Mouse (Mus musculus): ENCODE data around the gene Tspan15.

The Tspan15 gene

GRCm38 (mm10) chr10:62182471-62183014 lies 48.5 kb downstream of the Tspan15 start:
- ChIA-PET POLR2A (interaction anchor here (0.7 to 1.6 kb wide), 10 partner anchors 9 to 966 kb away, joined by 3 to 5 read pairs (median 3); no protein-coding TSS in a partner anchor), CTCF (interaction anchor here (0.5 to 4.0 kb wide), 80 partner anchors 8 to 503 kb away, joined by 3 to 84 read pairs (median 4); partner anchors contain the start of genes Neurog3 (in 2 of the 4), Sar1a (in 1 of the 4) and Tacr2 (in 1 of the 4))

GRCm38 (mm10) chr10:62181701-62182100 lies 49.4 kb downstream of the Tspan15 start:
- CTCF ChIA-PET: interaction anchor here (0.5 to 4.0 kb wide), 34 partner anchors 9 to 440 kb away, joined by 3 to 84 read pairs (median 6); partner anchors contain the start of gene Neurog3 (in 2 of the 4)
- POLR2A ChIA-PET: interaction anchor here in 2 of 4 experiments (0.6 to 1.6 kb wide), 4 partner anchors 23 to 50 kb away, joined by 3 to 5 read pairs (median 3); no protein-coding TSS in a partner anchor

GRCm38 (mm10) chr10:62179944-62180343 lies 51.1 kb downstream of the Tspan15 start:
- ChIA-PET CTCF (interaction anchor here in 2 of 4 experiments (0.6 to 3.7 kb wide), 5 partner anchors 44 to 81 kb away, joined by 3 to 37 read pairs (median 4); no protein-coding TSS in a partner anchor), POLR2A (interaction anchor here in 2 of 4 experiments (1.0 to 2.1 kb wide), 5 partner anchors 44 to 270 kb away, joined by 3 to 6 read pairs (median 4); partner anchors contain the start of genes Neurog3 (in 1 of the 2) and Supv3l1 (in 1 of the 2))

- CTCF ChIA-PET: interaction anchor here (0.6 to 2.7 kb wide), 4 partner anchors 7 to 91 kb away, joined by 3 to 16 read pairs (median 8); no protein-coding TSS in a partner anchor
- POLR2A ChIA-PET: interaction anchor here in 3 of 4 experiments (0.6 to 1.8 kb wide), 7 partner anchors 24 to 64 kb away, joined by 3 to 7 read pairs (median 5); no protein-coding TSS in a partner anchor
Measured at GRCm38 (mm10) chr10:62174533-62175313, 56.3 kb downstream of the Tspan15 start.

GRCm38 (mm10) chr10:62173941-62174448 lies 57.1 kb downstream of the Tspan15 start:
- POLR2A ChIA-PET: interaction anchor here in 3 of 4 experiments (0.5 to 1.8 kb wide), 10 partner anchors 9 to 308 kb away, joined by 3 to 7 read pairs (median 4); partner anchors contain the start of gene Neurog3 (in 2 of the 3)
- CTCF ChIA-PET: interaction anchor here (0.6 to 2.7 kb wide), 8 partner anchors 8 to 87 kb away, joined by 3 to 16 read pairs (median 3); no protein-coding TSS in a partner anchor

- ChIA-PET CTCF (interaction anchor here in 3 of 4 experiments (0.6 to 2.7 kb wide), 15 partner anchors 9 to 498 kb away, joined by 3 to 16 read pairs (median 3); partner anchors contain the start of gene Neurog3 (in 1 of the 3)), POLR2A (interaction anchor here in 2 of 4 experiments (0.9 to 1.8 kb wide), 13 partner anchors 10 to 88 kb away, joined by 3 to 6 read pairs (median 3); partner anchors contain the start of gene Neurog3 (in 1 of the 2))
Measured at GRCm38 (mm10) chr10:62172841-62173553, 58.1 kb downstream of the Tspan15 start.

GRCm38 (mm10) chr10:62162410-62162809 lies 68.6 kb downstream of the Tspan15 start:
- ChIA-PET CTCF (interaction anchor here in 2 of 4 experiments (0.7 to 1.7 kb wide), 3 partner anchors 19 to 140 kb away, joined by 3 to 6 read pairs (median 4); no protein-coding TSS in a partner anchor), POLR2A (interaction anchor here in 3 of 4 experiments (0.6 to 1.6 kb wide), 5 partner anchors 10 to 31 kb away, joined by 3 to 4 read pairs (median 3); partner anchors contain the start of gene Neurog3 (in 1 of the 3))

- ChIA-PET POLR2A (interaction anchor here in 3 of 4 experiments (0.6 to 5.1 kb wide), 8 partner anchors 9 to 327 kb away, joined by 3 to 23 read pairs (median 4); no protein-coding TSS in a partner anchor), CTCF (interaction anchor here in 3 of 4 experiments (0.6 to 1.9 kb wide), 5 partner anchors 8 to 213 kb away, joined by 3 to 7 read pairs (median 4); no protein-coding TSS in a partner anchor)
Measured at GRCm38 (mm10) chr10:62149929-62150328, 81.1 kb downstream of the Tspan15 start.

- POLR2A ChIA-PET: interaction anchor here in 3 of 4 experiments (0.8 to 5.1 kb wide), 6 partner anchors 9 to 339 kb away, joined by 3 to 23 read pairs (median 3); partner anchors contain the start of gene Vps26a (in 1 of the 3)
- CTCF ChIA-PET: interaction anchor here in 2 of 4 experiments (0.5 to 2.2 kb wide), 3 partner anchors 13 to 42 kb away, joined by 3 to 9 read pairs (median 4); no protein-coding TSS in a partner anchor
Measured at GRCm38 (mm10) chr10:62147466-62148248, 83.4 kb downstream of the Tspan15 start.

- ChIA-PET CTCF (interaction anchor here in 1 of 4 experiments (2.2 kb wide), 1 partner anchor 11 kb away, joined by 9 read pairs; no protein-coding TSS in a partner anchor), POLR2A (interaction anchor here in 3 of 4 experiments (0.7 to 1.0 kb wide), 3 partner anchors 9 to 1316 kb away, joined by 3 to 4 read pairs (median 3); no protein-coding TSS in a partner anchor)
Measured at GRCm38 (mm10) chr10:62145957-62146356, 85.1 kb downstream of the Tspan15 start.

- POLR2A ChIA-PET: interaction anchor here in 2 of 4 experiments (0.9 to 1.7 kb wide), 3 partner anchors 11 to 15 kb away, joined by 3 to 5 read pairs (median 3); partner anchors contain the start of gene Neurog3 (in 1 of the 2)
- CTCF ChIA-PET: interaction anchor here in 1 of 4 experiments (0.8 kb wide), 1 partner anchor 382 kb away, joined by 4 read pairs; no protein-coding TSS in a partner anchor
Measured at GRCm38 (mm10) chr10:62143820-62144219, 87.2 kb downstream of the Tspan15 start, which contains the start of gene Fam241b. Gene Fam241b, minus strand, starts transcription at chr10:62143920.

- ChIA-PET CTCF (interaction anchor here in 3 of 4 experiments (0.5 to 3.6 kb wide), 11 partner anchors 9 to 393 kb away, joined by 3 to 20 read pairs (median 5); no protein-coding TSS in a partner anchor), POLR2A (interaction anchor here in 3 of 4 experiments (0.7 to 2.8 kb wide), 8 partner anchors 9 to 355 kb away, joined by 3 to 7 read pairs (median 3); no protein-coding TSS in a partner anchor)
Measured at GRCm38 (mm10) chr10:62138040-62138439, 93.0 kb downstream of the Tspan15 start.

GRCm38 (mm10) chr10:62137150-62137549 lies 93.9 kb downstream of the Tspan15 start:
- POLR2A ChIA-PET: interaction anchor here in 3 of 4 experiments (0.6 to 2.8 kb wide), 21 partner anchors 8 to 1041 kb away, joined by 3 to 23 read pairs (median 3); no protein-coding TSS in a partner anchor
- CTCF ChIA-PET: interaction anchor here (0.6 to 3.6 kb wide), 18 partner anchors 8 to 614 kb away, joined by 3 to 20 read pairs (median 5); no protein-coding TSS in a partner anchor

GRCm38 (mm10) chr10:62135696-62136470 lies 95.2 kb downstream of the Tspan15 start:
- ChIA-PET POLR2A (interaction anchor here (0.6 to 2.8 kb wide), 37 partner anchors 9 to 683 kb away, joined by 3 to 23 read pairs (median 4); no protein-coding TSS in a partner anchor), CTCF (interaction anchor here (0.5 to 3.6 kb wide), 23 partner anchors 9 to 669 kb away, joined by 3 to 20 read pairs (median 5); no protein-coding TSS in a partner anchor)
